Mouse (Mus musculus) activated CD4-positive, CD25-positive, alpha-beta regulatory T cell, adult 4 months (primary cell): ENCODE results near the gene Hspa12a. TPM values are rescaled to one million over a fixed set of nuclear protein-coding genes. Genes with fewer than 3 reads are reported as not detected.
"Not testable (repeated sequence)": the region's sequence is repeated elsewhere in the genome, so short reads cannot be mapped to it uniquely, and the experiment has no call there.

Experiments
- ATAC-seq: one replicate; pipeline ENCODE4 v1.8.0; 2017
- polyA plus RNA-seq, 2 experiments: library from polyadenylated mRNA; unstranded; fragments of 100-300 nt; shearing (Covaris generic); gene quantifications; one replicate each; pipeline ENCODE4 v1.2.1; 2017

Hspa12a gene
- polyA plus RNA-seq, 2 experiments from 2014 or later = 0.81 to 1.5 TPM

- no peak for ATAC-seq
These were observed 35.4 kb downstream of the Hspa12a start for GRCm38 (mm10) chr19:58908018-58908417.

GRCm38 (mm10) chr19:58906685-58907084 is 36.8 kb downstream of the Hspa12a start:
- ATAC-seq = no peak

- peak; percentile 77 for ATAC-seq
These were observed 39.5 kb downstream of the Hspa12a start for GRCm38 (mm10) chr19:58903899-58904327.

- ATAC-seq = no peak
These were observed 40.2 kb downstream of the Hspa12a start for GRCm38 (mm10) chr19:58903079-58903898.

- not testable (repeated sequence) for ATAC-seq
These were observed 43.0 kb downstream of the Hspa12a start for GRCm38 (mm10) chr19:58900471-58900870.

- no peak for ATAC-seq
These were observed 47.2 kb downstream of the Hspa12a start for GRCm38 (mm10) chr19:58896216-58896615.

GRCm38 (mm10) chr19:58889306-58890038 is 54.0 kb downstream of the Hspa12a start:
- no peak for ATAC-seq

- no peak for ATAC-seq
These were observed 57.0 kb downstream of the Hspa12a start for GRCm38 (mm10) chr19:58886467-58886866.

GRCm38 (mm10) chr19:58883451-58883850 is 60.0 kb downstream of the Hspa12a start:
- no peak for ATAC-seq

- ATAC-seq = no peak
These were observed 61.1 kb downstream of the Hspa12a start for GRCm38 (mm10) chr19:58882336-58882735.

GRCm38 (mm10) chr19:58879330-58879957 is 64.0 kb downstream of the Hspa12a start:
- ATAC-seq = no peak

GRCm38 (mm10) chr19:58878560-58878959 is 64.9 kb downstream of the Hspa12a start:
- no peak for ATAC-seq

- ATAC-seq = no peak
These were observed 69.9 kb downstream of the Hspa12a start for GRCm38 (mm10) chr19:58873536-58873935.

GRCm38 (mm10) chr19:58872381-58873259 is 70.8 kb downstream of the Hspa12a start:
- no peak for ATAC-seq

GRCm38 (mm10) chr19:58871878-58872277 is 71.6 kb downstream of the Hspa12a start:
- ATAC-seq = no peak

GRCm38 (mm10) chr19:58866651-58867050 is 76.8 kb downstream of the Hspa12a start:
- no peak for ATAC-seq

GRCm38 (mm10) chr19:58865224-58865623 is 78.2 kb downstream of the Hspa12a start:
- no peak for ATAC-seq

GRCm38 (mm10) chr19:58864006-58864573 is 79.4 kb downstream of the Hspa12a start:
- ATAC-seq = no peak

- ATAC-seq = no peak
These were observed 82.2 kb downstream of the Hspa12a start for GRCm38 (mm10) chr19:58861174-58861760.

- ATAC-seq = peak; percentile 28
These were observed 82.9 kb downstream of the Hspa12a start for GRCm38 (mm10) chr19:58860255-58861173.
